Mouse (Mus musculus) CH12.LX (cell line): ENCODE data around the gene Suco. TPM values are rescaled to one million over a fixed set of nuclear protein-coding genes. Genes with fewer than 3 reads are reported as not detected.

Experiments used
- DNase-seq: peaks from one replicate; pipeline ENCODE4 v3.0.0-alpha.2; 2013; ENCODE audit errors: extremely low read depth
- H3K27ac ChIP-seq: 2 replicates; pipeline ENCODE4 v1.5.1; 2012; ENCODE audit warnings: low read depth, mild to moderate bottlenecking, control low read depth, moderate library complexity; ENCODE audit not compliant: insufficient read depth
- H3K27me3 ChIP-seq: replicated peaks from 2 replicates; pipeline ENCODE3; 2012; ENCODE audit warnings: inconsistent platforms
- H3K36me3 ChIP-seq, 2 experiments: replicated peaks in 1 of 2; 2 replicates each; pipeline versions ENCODE3 to v1.6.1; 2012; ENCODE audit warnings: inconsistent platforms in 1 of 2, low read length in 1 of 2, mild to moderate bottlenecking in 1 of 2, mixed read lengths in 1 of 2, moderate library complexity in 1 of 2; ENCODE audit not compliant: control insufficient read depth in 1 of 2, insufficient read depth in 1 of 2
- H3K4me1 ChIP-seq, 2 experiments: 2 replicates each; pipeline ENCODE4 v1.6.1; 2012; ENCODE audit warnings: inconsistent platforms in 1 of 2, moderate library complexity in 1 of 2; ENCODE audit not compliant: insufficient read depth in 2 of 2, control insufficient read depth in 1 of 2
- H3K4me2 ChIP-seq: 2 replicates; pipeline ENCODE4 v1.6.1; 2012; ENCODE audit warnings: low read depth, mild to moderate bottlenecking, control low read depth; ENCODE audit not compliant: poor library complexity, insufficient read depth, severe bottlenecking
- H3K4me3 ChIP-seq, 3 experiments: fragments of 150-350 bp in 1 of 3; sonication (generic) in 1 of 3; replicated peaks in 1 of 3; 2 replicates each; pipeline versions ENCODE3 to v1.5.1; 2011 to 2012; ENCODE audit warnings: low read depth in 2 of 3, low read length in 2 of 3, mild to moderate bottlenecking in 2 of 3, moderate library complexity in 2 of 3, control low read depth in 1 of 3, improper control_type of control experiment in 1 of 3, inconsistent platforms in 1 of 3, mixed read lengths in 1 of 3; ENCODE audit not compliant: poor library complexity in 1 of 3
- H3K79me2 ChIP-seq: replicated peaks from 2 replicates; pipeline ENCODE4 v1.6.1; 2012; ENCODE audit warnings: mild to moderate bottlenecking, moderate library complexity; ENCODE audit not compliant: control insufficient read depth, poor library complexity, insufficient read depth, severe bottlenecking; ENCODE audit errors: extremely low read depth
- H3K9ac ChIP-seq: 2 replicates; pipeline ENCODE4 v1.6.1; 2012; ENCODE audit warnings: low read depth, mild to moderate bottlenecking, control low read depth, moderate library complexity; ENCODE audit not compliant: insufficient read depth
- H3K9me3 ChIP-seq: replicated peaks from 2 replicates; pipeline ENCODE3; 2012; ENCODE audit warnings: low read length, inconsistent platforms, mixed read lengths
- BHLHE40 ChIP-seq: IDR thresholded peaks from 2 replicates; pipeline ENCODE4 v1.6.1; 2011; ENCODE audit warnings: mild to moderate bottlenecking, low read depth, low read length, improper control_type of control experiment
- CHD1 ChIP-seq: IDR thresholded peaks from 2 replicates; pipeline ENCODE4 v1.6.1; 2012; ENCODE audit warnings: low read depth, low read length, improper control_type of control experiment, inconsistent platforms
- CHD2 ChIP-seq: IDR thresholded peaks from 2 replicates; pipeline ENCODE4 v1.6.1; 2011; ENCODE audit warnings: low read length, improper control_type of control experiment
- CTCF ChIP-seq, 2 experiments: IDR thresholded peaks in 1 of 2; conservative IDR thresholded peaks in 1 of 2; 2 replicates each; pipeline ENCODE4 v1.5.1; 2011 to 2012; ENCODE audit warnings: low read depth in 2 of 2, low read length in 2 of 2, improper control_type of control experiment in 1 of 2, inconsistent platforms in 1 of 2, mild to moderate bottlenecking in 1 of 2, moderate library complexity in 1 of 2
- E2F4 ChIP-seq: IDR thresholded peaks from 2 replicates; pipeline ENCODE4 v1.6.1; 2011; ENCODE audit warnings: low read depth, low read length, improper control_type of control experiment; ENCODE audit not compliant: insufficient replicate concordance
- ELF1 ChIP-seq: IDR thresholded peaks from 2 replicates; pipeline ENCODE4 v1.6.1; 2014; ENCODE audit warnings: low read depth, mild to moderate bottlenecking, inconsistent platforms, low read length, improper control_type of control experiment
- EP300 ChIP-seq: IDR thresholded peaks from 2 replicates; pipeline ENCODE4 v1.6.1; 2011; ENCODE audit warnings: low read length, improper control_type of control experiment
- ETS1 ChIP-seq: conservative IDR thresholded peaks from 2 replicates; pipeline ENCODE4 v1.6.1; 2012; ENCODE audit warnings: low read depth, mild to moderate bottlenecking, inconsistent platforms, low read length, improper control_type of control experiment, moderate library complexity
- GABPA ChIP-seq: IDR thresholded peaks from 2 replicates; pipeline ENCODE4 v1.6.1; 2012; ENCODE audit warnings: low read depth, low read length, improper control_type of control experiment, inconsistent platforms; ENCODE audit not compliant: insufficient replicate concordance
- HCFC1 ChIP-seq: IDR thresholded peaks from 2 replicates; pipeline ENCODE4 v1.6.1; 2012; ENCODE audit warnings: low read depth, mild to moderate bottlenecking, inconsistent platforms, low read length, improper control_type of control experiment
- IRF4 ChIP-seq: IDR thresholded peaks from 2 replicates; pipeline ENCODE4 v1.6.1; 2014; ENCODE audit warnings: low read depth, mild to moderate bottlenecking, inconsistent platforms, low read length, improper control_type of control experiment
- JUN ChIP-seq: IDR thresholded peaks from 2 replicates; pipeline ENCODE4 v1.6.1; 2011; ENCODE audit warnings: low read depth, mild to moderate bottlenecking, low read length, improper control_type of control experiment, moderate library complexity; ENCODE audit not compliant: insufficient read depth
- JUND ChIP-seq: conservative IDR thresholded peaks from 2 replicates; pipeline ENCODE4 v1.6.1; 2011; ENCODE audit warnings: low read depth, low read length, improper control_type of control experiment
- KAT2A ChIP-seq: IDR thresholded peaks from 2 replicates; pipeline ENCODE4 v1.6.1; 2012; ENCODE audit warnings: low read length, improper control_type of control experiment, inconsistent platforms; ENCODE audit not compliant: insufficient replicate concordance
- MAFK ChIP-seq: IDR thresholded peaks from 2 replicates; pipeline ENCODE4 v1.6.1; 2011; ENCODE audit warnings: low read length, improper control_type of control experiment; ENCODE audit not compliant: insufficient replicate concordance
- MAX ChIP-seq: IDR thresholded peaks from 2 replicates; pipeline ENCODE4 v1.6.1; 2011; ENCODE audit warnings: low read length, improper control_type of control experiment
- MAZ ChIP-seq: IDR thresholded peaks from 2 replicates; pipeline ENCODE4 v1.6.1; 2012; ENCODE audit warnings: low read depth, mild to moderate bottlenecking, inconsistent platforms, low read length, improper control_type of control experiment, moderate library complexity
- MEF2A ChIP-seq: IDR thresholded peaks from 2 replicates; pipeline ENCODE4 v1.6.1; 2014; ENCODE audit warnings: low read depth, mild to moderate bottlenecking, inconsistent platforms, low read length, improper control_type of control experiment, borderline replicate concordance
- MXI1 ChIP-seq: IDR thresholded peaks from 2 replicates; pipeline ENCODE4 v1.6.1; 2011; ENCODE audit warnings: mild to moderate bottlenecking, low read depth, low read length, improper control_type of control experiment
- MYC ChIP-seq: IDR thresholded peaks from 2 replicates; pipeline ENCODE4 v1.6.1; 2011; ENCODE audit warnings: low read depth, mild to moderate bottlenecking, improper control_type of control experiment, low read length
- NRF1 ChIP-seq: IDR thresholded peaks from 2 replicates; pipeline ENCODE4 v1.6.1; 2014; ENCODE audit warnings: low read depth, mild to moderate bottlenecking, inconsistent platforms, low read length, improper control_type of control experiment, moderate library complexity
- PAX5 ChIP-seq: IDR thresholded peaks from 2 replicates; pipeline ENCODE4 v1.6.1; 2012; ENCODE audit warnings: low read length, inconsistent platforms, mixed read lengths
- POLR2A ChIP-seq: IDR thresholded peaks from 2 replicates; pipeline ENCODE4 v1.6.1; 2011; ENCODE audit warnings: low read depth, mild to moderate bottlenecking, improper control_type of control experiment, low read length
- POLR2AphosphoS2 ChIP-seq: IDR thresholded peaks from 2 replicates; pipeline ENCODE4 v1.6.1; 2011; ENCODE audit warnings: low read depth, low read length, improper control_type of control experiment
- RAD21 ChIP-seq: IDR thresholded peaks from 2 replicates; pipeline ENCODE4 v1.6.1; 2011; ENCODE audit warnings: low read depth, mild to moderate bottlenecking, low read length, improper control_type of control experiment, moderate library complexity
- RCOR1 ChIP-seq: conservative IDR thresholded peaks from 2 replicates; pipeline ENCODE4 v1.6.1; 2012; ENCODE audit warnings: low read depth, mild to moderate bottlenecking, inconsistent platforms, low read length, improper control_type of control experiment
- SIN3A ChIP-seq: IDR thresholded peaks from 2 replicates; pipeline ENCODE4 v1.6.1; 2012; ENCODE audit warnings: low read length, improper control_type of control experiment, inconsistent platforms
- SMC3 ChIP-seq: IDR thresholded peaks from 2 replicates; pipeline ENCODE4 v1.6.1; 2011; ENCODE audit warnings: low read depth, low read length, improper control_type of control experiment
- TBP ChIP-seq: conservative IDR thresholded peaks from 2 replicates; pipeline ENCODE4 v1.6.1; 2011; ENCODE audit warnings: low read depth, low read length, improper control_type of control experiment
- TCF12 ChIP-seq: IDR thresholded peaks from 2 replicates; pipeline ENCODE4 v1.6.1; 2014; ENCODE audit warnings: low read depth, mild to moderate bottlenecking, inconsistent platforms, low read length, improper control_type of control experiment
- UBTF ChIP-seq: IDR thresholded peaks from 2 replicates; pipeline ENCODE4 v1.6.1; 2012; ENCODE audit warnings: low read depth, mild to moderate bottlenecking, inconsistent platforms, low read length, improper control_type of control experiment, moderate library complexity
- USF1 ChIP-seq: IDR thresholded peaks from 2 replicates; pipeline ENCODE4 v1.6.1; 2014; ENCODE audit warnings: low read depth, mild to moderate bottlenecking, inconsistent platforms, low read length, improper control_type of control experiment
- USF2 ChIP-seq: conservative IDR thresholded peaks from 2 replicates; pipeline ENCODE4 v1.6.1; 2011; ENCODE audit warnings: low read depth, low read length, improper control_type of control experiment
- ZC3H11A ChIP-seq: IDR thresholded peaks from 2 replicates; pipeline ENCODE4 v1.6.1; 2012; ENCODE audit warnings: low read depth, mild to moderate bottlenecking, inconsistent platforms, low read length, improper control_type of control experiment
- ZKSCAN1 ChIP-seq: IDR thresholded peaks from 2 replicates; pipeline ENCODE4 v1.6.1; 2012; ENCODE audit warnings: low read depth, inconsistent platforms, low read length, improper control_type of control experiment, borderline replicate concordance
- ZMIZ1 ChIP-seq: IDR thresholded peaks from 2 replicates; pipeline ENCODE4 v1.6.1; 2012; ENCODE audit warnings: low read depth, mild to moderate bottlenecking, inconsistent platforms, low read length, improper control_type of control experiment
- dilution Hi-C: fragments of 300-500 bp; cut with MboI; formaldehyde crosslinking; loops from 2 replicates; pipeline ENCODE4 v1.14.3; 2020; ENCODE audit warnings: low sequenced_read_pairs; ENCODE audit not compliant: extremely low pct_unique_long_range_greater_than_20kb, extremely low pct_ligation_motif_present
- in situ Hi-C: fragments of 300-500 bp; cut with MboI; formaldehyde crosslinking; loops from 3 replicates; pipeline ENCODE4 v1.14.3; 2019; ENCODE audit warnings: low sequenced_read_pairs, low pct_ligation_motif_present, low pct_unique_long_range_greater_than_20kb, mixed read lengths
- polyA plus RNA-seq: library from polyadenylated mRNA; unstranded; fragments of >175 nt; gene quantifications from 2 replicates; pipeline ENCODE4 v1.2.1, GENCODE M21; 2012; ENCODE audit warnings: low read depth; ENCODE audit not compliant: insufficient read length
- total RNA-seq, 2 experiments: library from RNA; depleted of rRNA; stranded (reverse); fragments of 300-350 nt in 1 of 2; fragments of >200 nt in 1 of 2; gene quantifications; 2 replicates each; pipeline ENCODE4 v1.2.3; 2012 to 2014

Suco gene
- total and polyA plus RNA-seq, 3 experiments = 21.8 to 41.9 (median 36.1) TPM

GRCm38 (mm10) chr1:161767101-161767524 is 109.4 kb downstream of the Suco start (continued):
- no peak for TF ChIP-seq E2F4
- TF ChIP-seq SMC3 = peak; percentile 15; the same call in 1 of the 2 replicates
- TF ChIP-seq MAFK = no peak
- no peak for TF ChIP-seq ZKSCAN1
- no peak for TF ChIP-seq JUND
- TF ChIP-seq MXI1 = peak; percentile 31; the same call in 1 of the 2 replicates
- TF ChIP-seq ZC3H11A = no peak

- DNase-seq = peak; percentile 96
- dilution Hi-C loops (no loop called here), in situ Hi-C loops (no loop called here)
- Histone ChIP-seq H3K9ac (peak overlapping the region; percentile 45), H3K79me2 (no peaks in the 10 kb centered on the region), H3K27ac (no peak overlapping the region), H3K4me1 (peaks cover 23 to 57% of the 10 kb centered on the region in 2 experiments), H3K4me3 (peak overlapping the region in 2 of 3 experiments; percentile 31 to 39), H3K4me2 (peak overlapping the region; percentile 63), H3K27me3 (no peaks in the 10 kb centered on the region), H3K36me3 (no peaks in the 10 kb centered on the region), H3K9me3 (no peaks in the 10 kb centered on the region)
- TF ChIP-seq UBTF (no peak), CHD1 (no peak), MAX (no peak), JUND (peak; percentile 63; the same call in 1 of the 2 replicates), MAZ (0 out of 2 replicates have a peak, but pooled peaks have one; percentile 44), ZKSCAN1 (no peak), MAFK (no peak), RCOR1 (no peak), POLR2AphosphoS2 (peak; percentile 36; the same call in 1 of the 2 replicates), TCF12 (peak; percentile 65; the same call in 1 of the 2 replicates), MEF2A (no peak), CHD2 (no peak), USF1 (peak; percentile 61), BHLHE40 (peak; percentile 87), USF2 (0 out of 2 replicates have a peak, but pooled peaks have one; percentile 33), ZMIZ1 (no peak), IRF4 (no peak), RAD21 (no peak), JUN (peak; percentile 68), KAT2A (no peak), TBP (peak; percentile 71; the same call in 1 of the 2 replicates), PAX5 (no peak), ETS1 (peak; percentile 95), NRF1 (no peak), GABPA (no peak), ZC3H11A (no peak), MXI1 (no peak), POLR2A (peak; percentile 58), SMC3 (no peak), MYC (no peak), ELF1 (peak; percentile 62; the same call in 1 of the 2 replicates), CTCF (conservative IDR thresholded peaks at IDR 0.05 in 1 of 2, IDR thresholded peaks at IDR 0.05 in 1 of 2; ENCODE audit: low read depth in 2 of 2, low read length in 2 of 2) (no peak), EP300 (peak; percentile 53; the same call in 1 of the 2 replicates), HCFC1 (peak; percentile 20), SIN3A (peak; percentile 60; the same call in 1 of the 2 replicates)
Measured at GRCm38 (mm10) chr1:161766656-161767055, 109.8 kb downstream of the Suco start.
